Mouse (Mus musculus) erythroblast, adult 5-6 weeks (primary cell): ENCODE data around the gene Rps3a1. TPM values are rescaled to one million over a fixed set of nuclear protein-coding genes. Genes with fewer than 3 reads are reported as not detected.
"Not testable (repeated sequence)": the region's sequence is repeated elsewhere in the genome, so short reads cannot be mapped to it uniquely, and the experiment has no call there.

Experiments
- ATAC-seq: replicated peaks from 2 replicates; pipeline ENCODE4 v1.8.0; 2016; ENCODE audit warnings: moderate number of reproducible peaks, mild to moderate bottlenecking, moderate TSS enrichment, inconsistent platforms; ENCODE audit not compliant: poor library complexity, low FRiP score, severe bottlenecking
- total RNA-seq, 2 experiments: library from RNA; stranded (forward) in 1 of 2; stranded (reverse) in 1 of 2; fragments of 150-400 nt in 1 of 2; fragments of 200-764, 138-1000 nt in 1 of 2; gene quantifications; 2 replicates each; pipeline versions ENCODE4 v1.2.3 to v1.2.4; 2015 to 2017; ENCODE audit warnings: low replicate concordance in 2 of 2

The Rps3a1 gene
- total RNA-seq, 2 experiments from 2014 or later, result 844 to 1,033 TPM

- ATAC-seq, result no peak
Measured at GRCm38 (mm10) chr3:86119237-86119932, 23.1 kb downstream of the Rps3a1 start.

GRCm38 (mm10) chr3:86116951-86117350, 25.6 kb downstream of the Rps3a1 start:
- no peak for ATAC-seq

GRCm38 (mm10) chr3:86114659-86115338, 27.7 kb downstream of the Rps3a1 start:
- ATAC-seq, result no peak

GRCm38 (mm10) chr3:86112766-86113165, 29.7 kb downstream of the Rps3a1 start:
- no peak for ATAC-seq

- ATAC-seq, result peak; percentile 86
Measured at GRCm38 (mm10) chr3:86110077-86110476, 32.4 kb downstream of the Rps3a1 start.

- ATAC-seq, result no peak
Measured at GRCm38 (mm10) chr3:86109099-86109498, 33.4 kb downstream of the Rps3a1 start.

GRCm38 (mm10) chr3:86108576-86108975, 33.9 kb downstream of the Rps3a1 start:
- peak; percentile 91 for ATAC-seq

- no peak for ATAC-seq
Measured at GRCm38 (mm10) chr3:86107637-86108539, 34.6 kb downstream of the Rps3a1 start.

- no peak for ATAC-seq
Measured at GRCm38 (mm10) chr3:86106086-86106632, 36.3 kb downstream of the Rps3a1 start.

- ATAC-seq, result no peak
Measured at GRCm38 (mm10) chr3:86104909-86105308, 37.6 kb downstream of the Rps3a1 start.

GRCm38 (mm10) chr3:86104433-86104832, 38.1 kb downstream of the Rps3a1 start:
- ATAC-seq, result not testable (repeated sequence)

GRCm38 (mm10) chr3:86103449-86104291, 38.8 kb downstream of the Rps3a1 start:
- ATAC-seq, result peak; percentile 48

GRCm38 (mm10) chr3:86101956-86102355, 40.5 kb downstream of the Rps3a1 start:
- ATAC-seq, result no peak

GRCm38 (mm10) chr3:86093907-86094306, 48.6 kb downstream of the Rps3a1 start:
- no peak for ATAC-seq

- no peak for ATAC-seq
Measured at GRCm38 (mm10) chr3:86093213-86093845, 49.2 kb downstream of the Rps3a1 start.
